Mouse (Mus musculus) myocyte (in vitro differentiated cells): Measurements from ENCODE around the gene Ifna6.

Source experiments
- CEBPB ChIP-seq: IDR thresholded peaks from 2 replicates; pipeline ENCODE4 v1.6.1; 2011; ENCODE audit warnings: mild to moderate bottlenecking, moderate library complexity; ENCODE audit not compliant: poor library complexity, insufficient read depth, severe bottlenecking
- E2F4 ChIP-seq: IDR thresholded peaks from one replicate; pipeline ENCODE4 v1.6.1; 2011; ENCODE audit warnings: mild to moderate bottlenecking, control low read depth, moderate library complexity; ENCODE audit not compliant: insufficient read depth
- MAX ChIP-seq: IDR thresholded peaks from one replicate; pipeline ENCODE4 v1.6.1; 2011; ENCODE audit warnings: low read depth, mild to moderate bottlenecking, control low read depth
- MYOD1 ChIP-seq, 3 experiments: IDR thresholded peaks; one replicate each; pipeline ENCODE4 v1.6.1; 2011; ENCODE audit warnings: control low read depth in 2 of 3, low read depth in 2 of 3, mild to moderate bottlenecking in 2 of 3, moderate library complexity in 1 of 3; ENCODE audit not compliant: insufficient read length in 2 of 3, control insufficient read depth in 1 of 3
- MYOG ChIP-seq, 3 experiments: IDR thresholded peaks; one replicate each; pipeline ENCODE4 v1.6.1; 2011; ENCODE audit warnings: control low read depth in 2 of 3, low read depth in 2 of 3, mild to moderate bottlenecking in 2 of 3; ENCODE audit not compliant: insufficient read length in 2 of 3, control insufficient read depth in 1 of 3, insufficient read depth in 1 of 3
- POLR2A ChIP-seq: IDR thresholded peaks from one replicate; pipeline ENCODE4 v1.6.1; 2011; ENCODE audit warnings: low read depth, mild to moderate bottlenecking, control low read depth, moderate library complexity; ENCODE audit not compliant: insufficient read length
- POLR2AphosphoS2 ChIP-seq: IDR thresholded peaks from one replicate; pipeline ENCODE4 v1.6.1; 2011; ENCODE audit warnings: low read depth, control low read depth; ENCODE audit not compliant: insufficient read length
- TCF12 ChIP-seq: IDR thresholded peaks from one replicate; pipeline ENCODE4 v1.6.1; 2011; ENCODE audit warnings: mild to moderate bottlenecking, control low read depth; ENCODE audit not compliant: poor library complexity, insufficient read depth, severe bottlenecking
- USF1 ChIP-seq: IDR thresholded peaks from one replicate; pipeline ENCODE4 v1.6.1; 2011; ENCODE audit warnings: low read depth, mild to moderate bottlenecking, control low read depth, moderate library complexity

DNA sequence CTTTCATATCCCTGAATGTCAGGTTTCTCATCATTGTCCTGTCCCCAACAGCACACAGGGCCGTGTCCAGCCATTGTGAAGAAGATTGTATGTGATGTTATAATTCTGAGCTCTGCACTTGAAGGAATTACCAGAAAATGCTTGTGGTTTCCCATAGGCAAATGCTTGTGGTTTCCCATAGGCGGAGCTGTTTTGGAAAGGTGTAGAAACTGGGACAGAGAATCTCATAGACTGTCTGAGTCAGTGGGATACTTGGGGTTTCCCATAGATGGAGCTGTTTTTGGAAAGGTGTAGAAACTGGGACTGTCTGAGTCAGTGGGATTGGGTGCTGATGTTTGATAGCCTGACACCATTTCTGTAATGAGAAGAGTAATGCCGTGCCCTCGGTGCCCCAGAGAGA is 49.3 kb downstream of the Ifna6 start:
- TF ChIP-seq POLR2A (no peak), CEBPB (no peak), E2F4 (no peak), POLR2AphosphoS2 (no peak), MAX (no peak), MYOD1 (IDR thresholded peaks at IDR 0.05; ENCODE audit: control insufficient read depth in 1 of 3, insufficient read length in 2 of 3, low read depth in 2 of 3) (no peak), MYOG (IDR thresholded peaks at IDR 0.05; ENCODE audit: control insufficient read depth in 1 of 3, insufficient read depth in 1 of 3, insufficient read length in 2 of 3, low read depth in 2 of 3) (no peak), USF1 (no peak), TCF12 (no peak)
